Mouse (Mus musculus): ENCODE data around the gene Stk11.

DNA sequence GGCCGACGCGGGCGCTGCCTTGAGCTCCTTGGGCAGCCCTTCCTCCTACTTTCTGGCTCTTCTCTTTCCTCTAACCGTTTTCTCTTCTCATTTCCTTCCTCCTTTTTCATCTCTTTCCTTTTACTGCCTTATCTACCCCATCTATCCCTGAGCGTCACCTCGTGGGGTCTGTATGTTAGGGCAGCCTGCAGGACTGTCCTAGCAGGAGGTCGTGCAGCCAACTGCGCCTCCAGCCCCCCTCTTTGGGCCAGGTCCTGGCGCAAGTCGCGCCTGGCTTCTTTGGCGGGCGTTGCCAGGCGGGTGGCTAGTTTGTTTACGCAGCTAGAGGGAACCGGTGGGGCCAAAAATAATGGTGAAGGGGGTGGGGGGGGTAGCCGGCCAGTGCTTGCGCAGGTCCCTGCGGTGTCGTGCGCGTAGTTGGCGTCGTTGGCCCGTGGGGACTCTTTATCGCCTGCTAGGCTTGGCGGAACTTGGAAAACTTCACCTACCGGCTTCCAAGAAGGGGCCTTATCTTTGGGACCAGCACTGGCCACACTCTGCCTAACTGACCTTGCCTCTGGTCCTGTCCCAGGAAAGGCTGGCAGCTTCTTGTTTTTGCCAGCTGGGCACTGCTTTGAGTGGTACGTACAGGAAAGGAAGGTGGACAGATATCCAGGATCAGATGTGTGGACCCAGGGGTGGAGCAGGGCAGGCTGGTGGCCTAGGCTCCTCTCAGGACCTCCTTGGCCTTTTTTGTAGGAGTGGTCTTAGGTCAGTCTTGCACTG lies 1.5 kb downstream of the Stk11 start:
- TF ChIP-seq ZC3H11A (IDR thresholded peaks at IDR 0.05; ENCODE audit: borderline replicate concordance, low read depth, low read length) (no peak), ZNF384 (IDR thresholded peaks at IDR 0.05; ENCODE audit: low read depth, low read length) (no peak), MAFK (IDR thresholded peaks at IDR 0.05; ENCODE audit: insufficient read depth, low read depth, low read length) (no peak), CHD2 (IDR thresholded peaks at IDR 0.05; ENCODE audit: low read depth, low read length) (no peak), HCFC1 (IDR thresholded peaks at IDR 0.05; ENCODE audit: borderline replicate concordance, insufficient read depth, low read length) (no peak)
